Mouse (Mus musculus): ENCODE measurements around the gene Mospd1. TPM values are rescaled to one million over a fixed set of nuclear protein-coding genes. Genes with fewer than 3 reads are reported as not detected.
A peak's percentile ranks its signal among the peaks of the same experiment; 100 is the strongest.

Mospd1 gene
- 10 to 100 TPM; 11.6 to 11.9 TPM for total RNA-seq (2021)
- long read RNA-seq, transcript Mospd1-202 (6 exons, 1,773 nt): major isoform, 17 of 24 reads
- long read RNA-seq, partial matches to known transcripts: 2 of 24 reads
- long read RNA-seq, other reads (novel, unspliced or antisense): 5 of 24 reads

DNA sequence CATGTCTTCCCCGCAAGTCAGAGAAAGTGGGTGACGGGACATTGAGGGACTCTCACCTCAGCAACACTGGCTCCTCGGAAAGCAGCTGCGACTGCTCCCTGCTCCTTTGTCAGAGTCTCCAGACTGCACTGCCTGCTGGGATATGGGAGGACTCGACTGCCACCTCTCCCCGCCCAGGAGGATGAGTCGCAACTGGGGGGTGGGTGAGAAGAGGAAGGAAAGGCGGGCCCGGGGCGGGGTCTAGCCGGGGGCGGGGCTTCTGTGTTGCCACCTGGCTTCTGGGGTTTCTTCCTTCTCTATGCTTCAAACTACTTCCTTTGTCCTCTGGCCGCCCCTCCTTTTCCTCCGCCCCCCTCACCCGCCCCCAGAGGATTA, at the start of gene Mospd1:
TSS of gene Mospd1 (minus strand) at position 137 of the 375 bp plus-strand sequence.
- peak; percentile 77 to 80 for DNase-seq (ENCODE audit: low spot score in 2 of 2)

DNA sequence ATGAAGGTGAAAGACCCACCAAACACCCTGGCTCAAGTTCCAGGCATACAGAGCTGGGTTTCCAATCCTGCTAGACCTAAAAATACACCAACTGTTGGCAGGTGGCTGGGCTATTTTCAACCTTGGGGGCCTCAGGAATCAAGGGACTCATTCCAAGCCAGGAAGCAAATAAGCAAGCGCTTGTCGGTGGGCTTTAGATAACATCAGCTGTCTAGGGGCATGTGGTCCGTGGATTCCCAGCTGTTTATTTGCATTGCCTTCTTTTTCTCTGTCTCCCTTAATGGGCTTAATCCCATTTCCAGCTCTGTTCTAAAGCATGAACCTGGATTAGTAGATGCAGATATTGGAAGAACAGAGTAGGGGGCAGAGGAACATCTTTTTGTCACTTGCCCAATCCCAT, 16.1 kb upstream of the Mospd1 start:
- DNase-seq (ENCODE audit: low spot score in 2 of 2): no peak

- DNase-seq (ENCODE audit: low spot score in 2 of 2): no peak
These were observed 12.8 kb upstream of the Mospd1 start for GRCm38 (mm10) chrX:53383122-53383521.

DNA sequence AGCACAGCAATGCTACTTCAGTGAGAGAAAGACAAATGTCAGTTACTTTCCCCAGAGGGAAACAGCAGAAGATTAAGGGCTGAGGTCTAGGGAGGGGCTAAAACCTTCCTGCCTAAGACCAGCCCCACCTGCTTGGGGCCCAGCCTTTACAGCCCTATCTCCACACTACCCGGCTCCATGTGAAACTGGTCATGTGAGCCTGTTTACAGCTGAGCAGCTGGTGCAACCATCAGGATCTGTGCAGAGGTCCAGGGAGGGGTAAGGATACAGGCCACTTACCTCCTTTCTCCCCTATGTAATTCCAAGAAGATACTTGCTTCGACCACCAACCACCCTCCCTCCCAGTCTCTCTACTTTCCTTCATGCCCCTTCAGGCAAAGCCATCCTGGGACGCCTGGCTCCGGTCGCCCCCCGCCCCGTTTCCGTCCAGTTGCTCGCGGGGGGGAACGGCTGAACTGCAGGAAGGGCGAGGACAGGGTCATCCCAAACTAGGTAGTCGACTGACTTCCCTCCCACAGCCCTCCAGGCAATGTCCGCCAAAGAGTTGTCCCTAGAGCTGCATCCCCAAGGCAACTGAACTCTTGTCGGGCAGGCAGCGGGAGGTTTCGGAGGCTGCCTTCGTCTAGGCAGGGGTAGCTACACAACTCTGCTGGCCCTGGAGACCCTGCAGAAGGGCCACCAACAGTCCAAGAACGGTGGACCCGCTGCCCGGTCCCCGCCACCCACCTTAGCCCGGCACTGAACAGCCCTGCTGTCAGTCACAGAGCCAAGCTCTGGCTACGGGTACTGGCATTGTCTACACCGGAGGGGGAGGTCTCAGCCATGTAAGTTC, 552 bp downstream of the Mospd1 start:
- DNase-seq (ENCODE audit: low spot score in 2 of 2): peak in 1 of 2 experiments; percentile 1

GRCm38 (mm10) chrX:53364668-53365383, 5.5 kb downstream of the Mospd1 start:
- no peak for DNase-seq (ENCODE audit: low spot score in 2 of 2)

GRCm38 (mm10) chrX:53348374-53348773, 21.9 kb downstream of the Mospd1 start:
- peak in 1 of 2 experiments; percentile 9 for DNase-seq (ENCODE audit: low spot score in 2 of 2)

GRCm38 (mm10) chrX:53341531-53341930, 28.8 kb downstream of the Mospd1 start:
- peak in 1 of 2 experiments; percentile 33 for DNase-seq (ENCODE audit: low spot score in 2 of 2)

- no peak for DNase-seq (ENCODE audit: low spot score in 2 of 2)
These were observed 32.9 kb downstream of the Mospd1 start for GRCm38 (mm10) chrX:53337355-53337754.

DNA sequence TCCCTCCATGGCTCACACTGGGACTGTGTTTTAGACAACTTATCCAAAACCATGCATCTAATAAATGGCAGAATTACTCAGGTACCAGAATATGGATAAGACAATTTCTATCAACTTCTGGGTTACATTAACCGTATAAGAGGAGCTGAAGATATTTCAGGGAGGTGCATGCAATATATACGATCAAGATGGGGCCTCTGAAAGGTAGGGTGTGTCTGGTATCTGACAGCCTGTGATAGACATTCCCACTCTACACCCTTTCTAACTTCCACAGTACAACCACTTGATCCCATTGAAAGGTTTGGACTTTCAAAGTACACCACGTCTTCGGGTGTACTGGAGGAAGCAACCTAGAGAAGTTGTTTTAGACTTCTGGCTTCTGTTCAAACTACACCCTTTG, 39.9 kb downstream of the Mospd1 start:
- no peak for DNase-seq (ENCODE audit: low spot score in 2 of 2)

GRCm38 (mm10) chrX:53321111-53321510, 49.2 kb downstream of the Mospd1 start:
- DNase-seq (ENCODE audit: low spot score in 2 of 2): no peak

GRCm38 (mm10) chrX:53320564-53320963, 49.7 kb downstream of the Mospd1 start:
- no peak for DNase-seq (ENCODE audit: low spot score in 2 of 2)

Other genes with a start within 250 kb of the Mospd1 start
- not detected for gene Plac1, start 130.4 kb downstream of the Mospd1 start, total RNA-seq (2021)
- 1 to 10 TPM; 2.6 to 3.4 TPM for gene Fam122b, start 100.7 kb downstream of the Mospd1 start, total RNA-seq (2021)
- not detected for gene Fam122c, start 97.1 kb downstream of the Mospd1 start, total RNA-seq (2021)
- gene Etd, start 64.4 kb upstream of the Mospd1 start, total RNA-seq (2021): not detected
- 100 to 1,000 TPM; 202 to 226 TPM for gene Rtl8c, start 237.5 kb upstream of the Mospd1 start, total RNA-seq (2021)
- gene Gm14597, start 238.5 kb upstream of the Mospd1 start, total RNA-seq (2021): not detected